Mouse (Mus musculus) left cerebral cortex, postnatal 25 days (tissue): ENCODE data around the gene Ect2l. TPM values are rescaled to one million over a fixed set of nuclear protein-coding genes. Genes with fewer than 3 reads are reported as not detected.

ENCODE experiments used
- DNase-seq, 2 experiments: peaks; one replicate each; pipeline ENCODE4 v3.0.0; 2022; ENCODE audit warnings: low spot score in 2 of 2, mixed read lengths in 1 of 2
- intact Hi-C: fragments of 180-260 bp; cut with DNase I; formaldehyde crosslinking; loops from one replicate; pipeline ENCODE4 v1.15.1; 2025
- total RNA-seq, 2 experiments: library from RNA; stranded (reverse); gene quantifications; 2 replicates each; pipeline ENCODE4 v1.2.3; 2021

Gene Ect2l
- under 1 TPM in 1 of 2 experiments, not detected in 1; 0.30 TPM for total RNA-seq

DNA sequence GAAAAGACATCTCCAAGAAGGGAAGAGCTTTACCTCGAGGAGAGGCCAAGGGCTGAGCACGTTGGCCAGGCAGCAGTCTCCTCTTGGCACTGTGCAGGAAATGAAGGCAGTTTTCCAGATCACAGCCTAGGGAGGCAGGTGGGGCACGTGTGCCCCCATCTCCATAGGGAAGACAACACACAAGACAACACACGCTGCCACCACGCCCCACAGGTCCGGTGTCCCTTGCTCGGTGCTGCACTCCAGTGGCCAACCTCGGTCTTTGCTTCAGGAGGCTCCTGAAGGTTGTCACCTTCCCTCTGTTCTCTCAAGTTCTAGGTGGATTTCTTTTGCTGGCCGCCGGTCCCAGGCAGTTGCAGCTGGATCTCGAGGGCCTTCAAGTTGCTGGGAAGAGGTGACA, at the start of gene Ect2l:
Gene Ect2l (minus strand): TSS at position 165 of the 400 bp plus-strand sequence.
- intact Hi-C loops, result no loop called here

GRCm38 (mm10) chr10:18251345-18251744, 40.7 kb upstream of the Ect2l start:
- DNase-seq, result no peak
- intact Hi-C loops, result no loop called here

More for the DNA sequence above, at the start of gene Ect2l:
- DNase-seq, result peak; percentile 16

- intact Hi-C loops, result loop anchor here (2.0 kb wide), 1 partner anchor 145 kb away; no protein-coding TSS in a partner anchor
- no peak for DNase-seq
Measured at GRCm38 (mm10) chr10:18243614-18244013, 32.9 kb upstream of the Ect2l start.

- no peak for DNase-seq
- intact Hi-C loops, result loop anchor here (5.0 kb wide), 1 partner anchor 290 kb away; no protein-coding TSS in a partner anchor
Measured at GRCm38 (mm10) chr10:18237191-18237590, 26.5 kb upstream of the Ect2l start.

GRCm38 (mm10) chr10:18236328-18236927, 25.7 kb upstream of the Ect2l start:
- intact Hi-C loops, result loop anchor here (5.0 kb wide), 1 partner anchor 291 kb away; no protein-coding TSS in a partner anchor

GRCm38 (mm10) chr10:18235402-18235747, 24.7 kb upstream of the Ect2l start:
- intact Hi-C loops, result loop anchor here (5.0 kb wide), 1 partner anchor 292 kb away; no protein-coding TSS in a partner anchor
- DNase-seq, result no peak

More at GRCm38 (mm10) chr10:18236328-18236927, 25.7 kb upstream of the Ect2l start:
- DNase-seq, result no peak

- peak; percentile 96 to 98 for DNase-seq
- intact Hi-C loops, result loop anchor here (5.0 kb wide), 1 partner anchor 293 kb away; no protein-coding TSS in a partner anchor
Measured at GRCm38 (mm10) chr10:18234560-18235401, 24.1 kb upstream of the Ect2l start, which contains the start of gene Ccdc28a. Ccdc28a (minus strand) TSS chr10:18234998.

- intact Hi-C loops, result no loop called here
- no peak for DNase-seq
Measured at GRCm38 (mm10) chr10:18233891-18234290, 23.2 kb upstream of the Ect2l start.

DNA sequence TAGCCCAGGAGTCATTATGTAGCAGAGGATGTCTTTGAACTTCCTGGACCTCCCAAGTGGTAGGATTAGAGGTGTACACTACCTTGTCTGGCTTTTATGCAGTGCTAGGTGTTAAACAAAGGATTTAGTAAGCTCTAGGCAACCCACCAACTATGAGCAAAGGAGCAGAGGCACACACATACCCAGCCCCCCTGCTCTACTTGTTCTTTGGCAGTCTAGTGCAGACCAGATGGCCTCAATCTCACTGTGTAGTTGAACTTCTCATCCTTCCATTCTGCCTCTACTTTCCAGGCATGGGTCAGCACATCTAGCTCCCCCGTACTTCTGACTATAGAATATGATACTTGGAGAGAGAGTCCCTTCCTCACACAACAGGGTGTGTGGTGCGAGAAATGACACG, 13.7 kb upstream of the Ect2l start:
- DNase-seq, result peak in 1 of 2 experiments; percentile 18
- intact Hi-C loops, result no loop called here

DNA sequence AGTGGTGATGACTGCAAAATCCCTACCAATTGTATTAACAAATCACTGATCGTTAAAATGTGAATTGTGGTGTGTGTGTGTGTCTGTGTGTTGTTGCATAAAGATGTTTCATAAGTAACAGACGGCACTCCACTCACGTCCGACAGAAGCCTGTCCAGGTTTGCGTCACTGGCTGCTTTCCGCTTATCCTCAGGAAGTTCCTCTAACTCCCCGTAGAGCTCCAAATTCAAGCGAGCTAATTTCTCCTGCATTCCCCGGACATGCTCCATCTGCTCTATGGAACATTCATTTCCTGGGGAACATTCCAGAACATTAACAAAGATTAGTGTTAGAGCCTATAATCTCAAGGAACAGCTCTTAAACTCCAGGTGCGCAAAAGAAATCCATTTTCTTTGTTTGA, 8.7 kb upstream of the Ect2l start:
- intact Hi-C loops, result no loop called here
- DNase-seq, result no peak

DNA sequence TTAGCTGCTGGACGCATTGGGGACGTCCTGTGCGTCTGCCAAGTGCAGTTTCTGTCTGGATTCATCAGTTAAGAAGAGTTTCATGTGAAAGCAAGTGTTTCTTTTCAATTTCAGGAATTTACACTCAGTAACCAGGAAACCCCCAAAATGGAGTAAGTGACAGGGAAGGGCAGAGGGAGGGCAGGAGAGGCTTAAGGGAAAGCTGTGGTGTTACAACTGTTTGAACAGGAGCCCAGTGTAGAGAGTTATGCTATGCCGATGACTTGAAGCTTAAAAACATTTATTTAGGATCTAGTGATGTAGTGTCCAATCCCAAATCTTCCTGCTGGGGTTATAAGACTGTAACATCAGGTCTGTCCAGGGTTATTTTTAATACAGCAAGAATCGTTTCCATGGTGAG, 3.4 kb upstream of the Ect2l start:
- intact Hi-C loops, result no loop called here
- DNase-seq, result no peak

- DNase-seq, result no peak
- intact Hi-C loops, result no loop called here
Measured at GRCm38 (mm10) chr10:18213373-18213772, 2.7 kb upstream of the Ect2l start.

- intact Hi-C loops, result no loop called here
- DNase-seq, result no peak
Measured at GRCm38 (mm10) chr10:18210119-18210518, 571 bp downstream of the Ect2l start.

- DNase-seq, result no peak
- intact Hi-C loops, result no loop called here
Measured at GRCm38 (mm10) chr10:18204067-18204466, 6.6 kb downstream of the Ect2l start.

- DNase-seq, result no peak
- intact Hi-C loops, result no loop called here
Measured at GRCm38 (mm10) chr10:18202401-18202800, 8.3 kb downstream of the Ect2l start.

DNA sequence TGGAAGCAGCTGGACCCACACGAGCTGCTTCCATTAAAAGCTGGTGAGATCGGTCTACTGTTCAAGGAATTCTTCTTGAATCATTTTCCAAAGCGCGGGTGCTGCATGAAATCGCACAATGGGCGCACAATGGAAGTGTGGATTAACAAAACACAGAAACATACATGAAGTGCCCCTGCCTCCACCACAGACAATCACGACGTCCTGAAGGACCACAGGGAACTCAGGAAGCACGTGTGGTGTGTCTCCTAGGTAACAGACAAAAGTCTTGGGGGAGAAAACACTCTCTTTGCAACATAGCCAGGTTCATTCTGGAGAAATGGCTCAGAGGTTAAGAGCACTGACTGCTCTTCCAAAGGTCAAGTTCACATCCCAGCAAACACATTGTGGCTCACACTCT, 10.0 kb downstream of the Ect2l start:
- no peak for DNase-seq
- intact Hi-C loops, result no loop called here

DNA sequence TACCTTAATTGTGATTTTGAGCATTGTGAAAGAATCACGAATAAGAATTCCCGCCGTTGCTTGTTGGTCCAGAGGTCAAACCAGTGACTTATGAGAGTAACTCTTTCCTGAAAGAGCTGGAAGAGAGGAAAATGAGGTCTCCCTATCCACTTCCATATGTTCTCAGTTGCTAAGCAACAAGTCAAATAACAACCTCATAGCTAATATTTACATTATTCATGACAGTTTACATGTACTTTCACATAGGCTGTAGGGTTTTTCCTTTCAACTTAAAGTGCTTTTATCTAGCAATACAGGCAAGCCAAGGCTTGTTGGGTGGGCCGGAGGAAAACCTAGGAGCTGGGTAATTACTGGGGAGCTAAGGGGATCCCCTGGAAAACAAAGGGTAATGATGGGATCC, 10.8 kb downstream of the Ect2l start:
- intact Hi-C loops, result loop anchor here (5.0 kb wide), 1 partner anchor 328 kb away; no protein-coding TSS in a partner anchor
- DNase-seq, result no peak

- no peak for DNase-seq
- intact Hi-C loops, result loop anchor here (5.0 kb wide), 1 partner anchor 326 kb away; no protein-coding TSS in a partner anchor
Measured at GRCm38 (mm10) chr10:18198286-18199015, 12.2 kb downstream of the Ect2l start.

DNA sequence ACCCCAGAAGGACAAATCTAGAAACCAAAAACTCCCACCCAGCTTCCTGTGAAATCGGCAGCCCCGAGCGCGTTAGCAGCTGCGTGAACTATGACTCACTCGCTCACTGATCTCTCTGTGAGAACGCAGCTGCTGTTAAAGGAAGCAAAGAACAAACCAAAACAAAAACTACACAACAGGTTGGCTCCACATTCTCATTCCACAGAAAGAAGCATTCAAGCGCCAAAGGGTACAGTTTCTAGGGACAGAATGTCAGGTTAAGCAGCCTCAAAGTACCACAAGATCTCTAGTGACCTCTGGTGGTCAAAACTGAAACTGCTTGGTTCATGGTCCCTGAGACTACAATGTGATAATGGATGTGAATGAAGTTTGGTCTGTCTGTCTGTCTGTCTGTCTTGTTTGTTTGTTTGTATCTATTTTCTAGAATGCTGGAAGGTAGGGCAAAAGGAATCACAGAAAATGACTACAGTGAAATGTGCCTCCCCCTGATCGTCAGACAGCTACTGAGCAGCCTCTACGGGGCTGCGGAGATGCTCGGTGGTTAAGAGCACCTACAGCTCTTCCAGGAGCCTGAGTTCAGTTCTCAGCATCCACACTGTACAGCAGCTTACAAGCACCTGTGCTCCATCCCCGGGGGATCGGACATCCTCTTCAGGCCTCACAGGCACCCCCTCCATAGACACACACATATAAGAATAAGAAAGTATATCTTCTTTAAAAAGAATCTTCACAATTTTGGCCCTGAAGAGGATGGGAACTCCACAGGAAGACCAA, 13.3 kb downstream of the Ect2l start:
- DNase-seq, result peak; percentile 84 to 85
- intact Hi-C loops, result loop anchor here (1.0 to 5.0 kb wide), 3 partner anchors 142 to 464 kb away; partner anchors contain the start of gene Reps1
